Mouse (Mus musculus): ENCODE data around the gene Nacc2.

DNA sequence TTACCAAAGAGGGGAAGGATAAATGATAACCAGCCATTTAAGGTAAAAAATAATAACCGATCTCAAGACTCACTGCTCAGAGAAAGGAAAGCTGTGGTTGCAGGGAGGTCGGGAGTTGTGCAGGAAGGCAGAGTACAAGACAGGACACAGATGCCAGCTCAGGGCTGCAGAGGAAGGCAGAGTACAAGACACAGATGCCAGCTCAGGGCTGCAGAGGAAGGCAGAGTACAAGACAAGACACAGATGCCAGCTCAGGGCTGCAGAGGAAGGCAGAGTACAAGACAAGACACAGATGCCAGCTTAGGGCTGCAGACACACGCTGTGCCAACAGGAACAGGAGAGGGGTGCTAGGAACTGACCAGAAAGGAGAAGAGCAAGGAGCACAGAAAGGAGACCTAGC is 42.2 kb downstream of the Nacc2 start:
- TF ChIP-seq CTCF (IDR thresholded peaks at IDR 0.05; ENCODE audit: borderline replicate concordance, insufficient read depth, low read depth, low read length) = no peak
- no peak for TF ChIP-seq POLR2A (IDR thresholded peaks at IDR 0.05; ENCODE audit: borderline replicate concordance, insufficient read depth, low read length)
